Mouse (Mus musculus): ENCODE data around the gene Pik3c2b.
"Not testable (repeated sequence)": the region's sequence is repeated elsewhere in the genome, so short reads cannot be mapped to it uniquely, and the experiment has no call there.

Gene Pik3c2b

DNA sequence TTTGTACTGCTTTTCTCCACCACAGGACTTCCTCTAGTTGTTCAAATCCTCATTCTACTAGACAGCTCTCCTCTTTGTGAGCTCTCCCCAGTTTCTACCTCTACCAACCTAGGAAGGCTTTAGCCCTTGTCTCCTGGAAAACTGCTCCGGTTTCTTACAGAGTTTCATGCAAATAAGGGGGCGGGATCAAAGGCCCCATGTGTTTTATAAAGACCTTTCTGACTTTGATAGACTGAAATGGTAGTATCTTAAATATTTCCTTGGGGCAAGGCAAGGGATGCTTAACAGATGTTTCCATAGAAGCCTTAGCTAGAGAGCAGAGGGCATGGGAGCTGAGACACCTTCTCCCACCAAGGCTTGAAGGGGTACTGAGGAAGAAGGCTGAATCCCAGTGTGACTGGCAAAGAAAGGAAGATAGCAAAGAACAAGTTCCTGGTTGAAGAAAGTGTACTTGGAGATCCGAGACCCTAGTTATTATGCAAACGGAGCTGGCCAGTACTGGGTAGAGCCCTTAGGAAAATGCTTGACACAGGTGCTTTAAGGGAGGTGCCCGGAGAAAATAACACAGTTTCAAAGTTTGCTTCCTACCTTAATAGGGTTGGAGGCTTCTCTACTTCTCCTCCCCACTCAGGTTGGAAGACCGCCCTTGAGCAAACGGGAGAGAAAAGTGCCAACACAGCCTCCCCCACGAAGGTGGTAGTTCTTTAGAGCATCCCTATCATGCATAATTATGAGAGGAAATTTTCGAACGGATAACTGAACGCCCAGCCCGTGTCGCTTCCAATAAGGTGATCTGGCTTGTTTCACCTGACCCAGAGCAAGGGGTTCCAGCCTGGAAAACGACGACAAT is at the start of gene Pik3c2b:
Pik3c2b (plus strand) TSS at position 657 of the 850 bp plus-strand sequence.
- no peak for DNase-seq

DNA sequence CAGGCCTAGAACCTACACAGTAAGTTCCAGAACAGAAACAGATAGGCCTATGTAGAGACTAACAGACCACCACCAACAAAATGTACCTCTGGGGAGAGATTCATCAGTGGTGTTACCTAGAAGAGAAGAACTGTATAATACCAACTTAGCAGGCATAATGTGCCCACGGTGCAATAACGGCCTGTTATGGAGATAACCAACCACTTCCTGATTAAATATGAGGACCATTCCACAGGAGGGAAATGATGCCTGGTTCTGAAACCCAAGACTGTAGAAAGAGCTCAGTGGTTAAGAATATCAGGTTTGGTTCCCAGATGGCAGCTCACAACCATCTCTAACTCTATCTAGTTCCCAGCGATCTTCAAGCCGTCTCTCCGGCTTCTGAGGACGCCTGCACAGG is 45.1 kb upstream of the Pik3c2b start:
- no peak for DNase-seq

DNA sequence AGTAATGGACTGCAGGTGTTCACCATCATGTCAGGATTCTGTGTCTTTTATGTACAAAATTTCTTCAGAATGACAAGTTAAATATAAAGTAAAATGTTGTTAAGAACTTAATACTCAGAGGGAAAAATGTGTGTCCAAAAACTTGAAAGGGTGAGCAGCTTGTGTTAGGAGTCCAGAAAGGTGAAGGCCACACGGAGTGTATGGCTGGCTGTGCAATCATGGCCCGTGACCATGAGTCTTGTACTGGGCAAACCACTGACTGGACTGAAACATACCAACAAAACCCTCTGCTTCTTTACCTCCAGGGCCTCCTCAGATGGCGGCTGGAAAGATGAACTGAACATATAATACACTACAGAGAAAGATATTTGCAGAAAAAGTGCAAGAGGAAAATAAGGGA is 38.9 kb upstream of the Pik3c2b start:
- no peak for DNase-seq

- no peak for DNase-seq
Observed at GRCm38 (mm10) chr1:133011955-133012841, 33.3 kb upstream of the Pik3c2b start.

GRCm38 (mm10) chr1:133013331-133013730 is 32.1 kb upstream of the Pik3c2b start:
- no peak for DNase-seq

DNA sequence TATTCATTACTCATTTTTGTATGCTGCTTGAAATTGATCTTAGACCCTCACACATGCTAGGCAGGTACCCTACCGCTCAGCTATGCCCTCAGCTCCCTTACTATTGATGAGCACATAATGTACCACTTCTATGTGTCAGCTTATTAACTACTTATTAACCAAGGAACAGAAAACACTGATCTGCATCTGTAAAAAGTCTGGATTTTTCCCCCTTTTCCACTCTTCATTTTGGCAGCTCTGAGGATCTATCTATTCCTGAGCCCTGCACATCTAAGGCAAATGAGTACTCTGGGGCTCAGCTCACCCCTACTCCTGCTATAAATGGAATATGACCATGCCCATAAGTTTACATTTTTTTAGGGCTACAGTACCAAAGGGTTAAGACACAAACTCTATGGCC is 31.3 kb upstream of the Pik3c2b start:
- DNase-seq = no peak

DNA sequence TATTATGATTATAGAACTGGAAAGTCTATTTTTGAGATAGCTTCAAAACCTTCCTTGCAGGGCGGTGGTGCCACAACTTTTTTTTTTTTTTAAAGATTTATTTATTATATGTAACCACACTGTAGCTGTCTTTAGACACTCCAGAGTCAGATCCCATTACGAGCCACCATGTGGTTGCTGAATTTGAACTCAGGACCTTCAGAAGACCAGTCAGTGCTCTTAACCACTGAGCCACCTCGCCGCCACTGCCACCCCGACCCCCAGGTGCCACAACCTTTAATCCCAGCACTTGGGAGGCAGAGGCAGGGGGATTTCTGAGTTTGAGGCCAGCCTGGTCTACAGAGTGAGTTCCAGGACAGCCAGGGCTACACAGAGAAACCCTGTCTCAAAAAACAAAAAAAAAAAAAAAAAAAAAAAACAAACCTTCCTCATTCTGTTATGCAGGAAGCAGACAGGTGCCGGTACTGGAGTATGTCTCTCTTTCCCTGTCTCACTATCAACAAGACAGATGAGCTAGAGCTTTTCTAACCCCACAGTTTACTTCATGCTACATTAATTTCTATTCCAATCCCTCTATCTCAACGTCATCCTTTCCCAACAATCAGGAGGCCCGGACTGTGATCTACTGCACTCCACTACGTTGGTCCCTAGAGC is 28.6 kb upstream of the Pik3c2b start:
- DNase-seq = no peak

- DNase-seq = no peak
Observed at GRCm38 (mm10) chr1:133018580-133018979, 26.9 kb upstream of the Pik3c2b start.

DNA sequence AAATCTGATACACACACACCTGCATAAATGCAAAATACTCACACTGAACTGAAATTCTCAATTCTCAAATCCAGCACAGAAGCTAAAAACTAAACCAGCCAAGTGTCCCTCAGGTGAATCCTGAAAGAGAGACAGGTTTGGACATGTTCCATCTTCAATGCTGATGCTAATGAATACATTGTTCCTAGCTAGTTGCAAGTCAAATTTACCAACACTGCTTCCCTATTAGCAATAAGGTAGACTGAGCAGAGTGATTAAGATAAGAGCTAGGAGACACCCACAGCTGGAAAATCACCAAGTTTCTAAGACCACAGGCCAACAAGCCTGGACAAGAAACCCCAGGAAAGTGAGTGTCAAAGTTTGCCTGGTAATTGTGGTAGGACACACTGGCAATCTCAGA is 26.2 kb upstream of the Pik3c2b start:
- DNase-seq = no peak

DNA sequence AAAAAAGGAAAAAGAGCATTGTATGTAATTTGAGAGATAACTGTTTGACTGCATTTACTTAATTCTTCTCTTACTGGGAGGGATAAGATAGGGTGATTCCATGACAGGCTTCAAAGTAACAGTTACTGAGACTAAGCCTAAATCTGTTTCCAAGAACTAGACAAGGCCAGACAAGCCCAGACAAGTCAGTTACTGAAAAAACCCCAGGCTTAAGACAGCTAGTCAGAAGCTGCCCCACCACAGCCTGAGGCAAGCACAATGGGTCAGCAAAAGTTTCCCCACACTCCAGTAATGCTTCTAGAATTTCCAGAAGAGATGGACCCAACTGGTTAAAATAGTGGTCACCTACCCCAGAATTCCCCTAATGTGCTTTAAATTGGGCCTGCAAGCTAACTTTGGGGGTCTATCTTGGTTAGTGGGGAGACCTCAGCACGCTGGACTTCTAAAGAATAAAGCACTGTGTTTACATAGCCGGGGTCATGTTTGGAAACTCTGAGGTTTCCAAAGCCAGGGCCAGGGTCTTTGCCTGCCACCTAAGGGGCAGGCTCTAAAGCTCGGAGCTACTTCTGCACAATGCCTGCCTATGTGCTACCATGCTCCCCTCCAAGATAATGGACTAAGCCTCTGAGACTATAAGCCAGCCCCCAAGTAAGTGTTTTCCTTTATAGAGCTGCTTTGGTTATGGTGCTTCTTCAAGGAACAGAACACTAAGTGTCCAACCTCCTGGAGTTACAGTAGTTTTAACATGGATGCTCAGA is 25.2 kb upstream of the Pik3c2b start:
- DNase-seq = no peak

DNA sequence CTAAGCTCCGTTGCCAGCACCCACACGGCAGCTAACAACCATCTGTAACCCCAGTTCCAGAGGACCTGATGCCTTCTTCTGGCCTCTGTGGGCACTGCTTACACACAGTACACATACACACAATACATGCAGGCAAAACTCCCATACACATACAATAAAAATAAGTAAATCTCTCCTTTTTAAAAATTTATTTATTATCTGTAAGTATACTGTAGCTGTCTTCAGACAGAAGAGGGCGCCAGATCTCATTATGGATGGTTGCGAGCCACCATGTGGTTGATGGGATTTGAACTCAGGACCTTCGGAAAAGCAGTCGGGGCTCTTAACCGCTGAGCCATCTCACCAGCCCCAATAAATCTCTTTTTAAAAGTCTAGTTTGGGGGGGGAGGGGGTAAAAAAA is 24.1 kb upstream of the Pik3c2b start:
- DNase-seq = no peak

DNA sequence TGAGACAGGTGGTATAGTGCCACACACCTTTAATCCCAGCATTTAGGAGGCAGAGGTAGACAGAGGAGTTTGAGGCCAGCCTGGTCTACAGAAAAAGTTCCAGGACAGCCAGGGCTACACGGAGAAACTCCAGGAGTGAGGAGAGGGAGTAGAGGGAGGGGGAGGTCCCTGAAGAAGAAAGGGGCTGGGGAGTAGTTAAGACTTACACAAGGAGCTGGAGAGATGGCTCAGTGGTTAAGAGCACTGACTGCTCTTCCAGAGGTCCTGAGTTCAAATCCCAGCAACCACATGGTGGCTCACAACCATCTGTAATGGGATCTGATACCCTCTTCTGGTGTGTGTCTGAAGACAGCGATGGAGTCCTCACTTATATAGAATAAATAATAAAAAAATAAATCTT is 23.5 kb upstream of the Pik3c2b start:
- not testable (repeated sequence) for DNase-seq

- DNase-seq = not testable (repeated sequence)
Observed at GRCm38 (mm10) chr1:133023723-133024122, 21.7 kb upstream of the Pik3c2b start.

GRCm38 (mm10) chr1:133024426-133024825 is 21.0 kb upstream of the Pik3c2b start:
- DNase-seq = no peak

GRCm38 (mm10) chr1:133025051-133025795 is 20.2 kb upstream of the Pik3c2b start:
- DNase-seq = peak; percentile 87

DNA sequence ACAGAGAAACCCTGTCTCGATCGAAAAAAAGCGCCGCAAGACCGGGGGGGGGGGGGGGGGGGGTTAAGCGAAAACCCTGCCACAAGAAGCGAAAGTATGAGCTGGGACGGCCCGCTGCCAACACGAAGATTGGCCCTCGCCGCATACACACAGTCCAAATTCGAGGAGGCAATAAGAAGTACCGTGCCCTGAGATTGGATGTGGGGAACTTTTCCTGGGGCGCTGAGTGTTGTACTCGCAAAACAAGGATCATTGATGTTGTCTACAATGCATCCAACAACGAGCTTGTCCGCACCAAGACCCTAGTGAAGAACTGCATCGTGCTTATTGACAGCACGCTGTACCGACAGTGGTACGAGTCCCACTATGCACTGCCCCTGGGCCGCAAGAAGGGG is 19.7 kb upstream of the Pik3c2b start:
- not testable (repeated sequence) for DNase-seq

- no peak for DNase-seq
Observed at GRCm38 (mm10) chr1:133027126-133027525, 18.3 kb upstream of the Pik3c2b start.

- DNase-seq = no peak
Observed at GRCm38 (mm10) chr1:133027980-133028379, 17.5 kb upstream of the Pik3c2b start.

- DNase-seq = no peak
Observed at GRCm38 (mm10) chr1:133029744-133030143, 15.7 kb upstream of the Pik3c2b start.

DNA sequence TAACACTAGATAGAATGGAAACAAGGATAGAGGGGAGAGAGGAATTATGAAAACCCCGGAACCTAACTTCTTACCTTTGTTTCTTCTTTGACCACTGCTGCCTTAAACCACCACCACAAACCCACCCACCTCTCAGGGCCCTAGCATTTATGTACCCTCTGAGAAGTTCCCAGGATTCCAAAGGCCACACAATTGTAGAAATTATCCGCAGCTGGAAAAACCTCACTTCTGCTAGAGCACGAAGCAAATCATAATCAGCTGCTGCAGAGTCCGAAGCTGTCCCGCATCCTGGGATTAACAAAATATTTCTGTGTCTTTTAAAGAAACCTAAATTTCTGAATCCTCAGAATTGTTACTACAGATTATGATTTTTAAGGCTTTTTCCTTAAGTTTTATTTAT is 15.0 kb upstream of the Pik3c2b start, which contains the start of gene Mdm4:
Mdm4 (minus strand) TSS at position 101 of the 400 bp plus-strand sequence.
- no peak for DNase-seq

DNA sequence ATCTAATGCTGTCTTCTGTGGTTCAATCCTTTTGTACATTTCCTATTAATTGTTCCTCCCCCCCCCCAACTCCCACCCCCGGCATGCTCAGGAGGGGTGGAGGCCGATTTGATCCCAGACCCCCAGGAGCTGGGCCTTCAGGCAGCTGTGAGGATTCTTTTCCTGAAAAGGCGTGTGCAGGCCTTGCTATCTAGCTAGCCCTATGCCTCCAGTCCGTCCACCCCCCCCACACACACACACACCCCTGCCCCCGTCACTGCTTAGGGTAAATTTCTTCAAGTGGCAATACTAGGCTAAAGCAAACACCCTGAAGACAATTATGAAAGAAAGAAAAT is 12.5 kb upstream of the Pik3c2b start:
- DNase-seq = no peak

Measured in lung, postnatal 14 days (tissue).